Mouse (Mus musculus): ENCODE data around the gene D630003M21Rik. TPM values are rescaled to one million over a fixed set of nuclear protein-coding genes. Genes with fewer than 3 reads are reported as not detected.

Gene D630003M21Rik
- polyA plus RNA-seq, 1 experiment, result 0.36 TPM

- H3K27ac ChIP-seq (replicated peaks; ENCODE audit: low read depth, low read length), result no peak overlapping the region
These were observed 75.2 kb downstream of the D630003M21Rik start for GRCm38 (mm10) chr2:158153728-158154343.

DNA sequence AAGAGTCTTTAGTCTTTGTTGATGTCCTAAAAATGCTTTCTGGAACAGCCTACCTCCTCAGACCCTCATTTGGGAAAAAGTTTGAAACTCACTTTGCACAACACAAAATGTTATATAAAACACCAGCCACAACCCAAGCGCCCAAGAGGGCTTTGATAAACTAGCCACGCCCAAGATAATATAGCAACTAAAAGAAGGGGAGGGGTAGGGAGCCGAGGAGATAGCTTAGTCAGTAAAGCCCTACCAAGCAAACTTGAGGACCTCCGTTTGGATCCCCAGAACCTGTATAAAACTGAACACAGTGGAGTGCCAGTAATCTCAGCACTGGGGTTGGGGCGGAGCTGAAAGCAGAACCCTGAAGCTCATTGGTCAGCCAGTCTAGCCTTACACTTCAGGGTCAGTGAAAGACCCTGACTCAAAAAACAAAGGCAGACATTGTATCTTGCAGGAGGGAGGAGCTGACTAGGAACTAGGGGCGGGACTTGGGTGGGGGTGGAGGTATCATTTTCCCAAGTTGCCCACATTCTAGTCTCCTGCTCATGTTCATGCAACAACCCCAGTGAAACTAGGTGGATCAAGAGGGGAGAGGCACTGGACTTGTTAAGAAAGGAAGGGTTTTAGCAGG, 76.2 kb downstream of the D630003M21Rik start:
- Histone ChIP-seq H3K27ac (replicated peaks; ENCODE audit: low read depth, low read length) (no peak overlapping the region), H3K4me1 (ENCODE audit: control insufficient read depth, insufficient read depth, insufficient read length, low read length) (0 out of 2 replicates have a peak, but pooled peaks cover 3% of the 10 kb centered on the region)

More at GRCm38 (mm10) chr2:158153728-158154343, 75.2 kb downstream of the D630003M21Rik start:
- Histone ChIP-seq H3K4me1 (ENCODE audit: control insufficient read depth, insufficient read depth, insufficient read length, low read length) (0 out of 2 replicates have a peak, but pooled peaks cover 3% of the 10 kb centered on the region), H3K4me3 (ENCODE audit: insufficient read depth, low read depth, low read length) (peak overlapping the region; percentile 38)

GRCm38 (mm10) chr2:158151077-158151476, 77.9 kb downstream of the D630003M21Rik start:
- Histone ChIP-seq H3K4me1 (ENCODE audit: control insufficient read depth, insufficient read depth, insufficient read length, low read length) (0 out of 2 replicates have a peak, but pooled peaks cover 3% of the 10 kb centered on the region), H3K4me3 (ENCODE audit: insufficient read depth, low read depth, low read length) (no peak overlapping the region), H3K27ac (replicated peaks; ENCODE audit: low read depth, low read length) (no peak overlapping the region)

More for the DNA sequence above, 76.2 kb downstream of the D630003M21Rik start:
- H3K4me3 ChIP-seq (ENCODE audit: insufficient read depth, low read depth, low read length), result no peak overlapping the region

GRCm38 (mm10) chr2:158146971-158147370, 82.1 kb downstream of the D630003M21Rik start:
- H3K4me3 ChIP-seq (ENCODE audit: insufficient read depth, low read depth, low read length), result no peak overlapping the region
- no peak overlapping the region for H3K27ac ChIP-seq (replicated peaks; ENCODE audit: low read depth, low read length)
- peaks cover 14% of the 10 kb centered on the region for H3K4me1 ChIP-seq (ENCODE audit: control insufficient read depth, insufficient read depth, insufficient read length, low read length)

DNA sequence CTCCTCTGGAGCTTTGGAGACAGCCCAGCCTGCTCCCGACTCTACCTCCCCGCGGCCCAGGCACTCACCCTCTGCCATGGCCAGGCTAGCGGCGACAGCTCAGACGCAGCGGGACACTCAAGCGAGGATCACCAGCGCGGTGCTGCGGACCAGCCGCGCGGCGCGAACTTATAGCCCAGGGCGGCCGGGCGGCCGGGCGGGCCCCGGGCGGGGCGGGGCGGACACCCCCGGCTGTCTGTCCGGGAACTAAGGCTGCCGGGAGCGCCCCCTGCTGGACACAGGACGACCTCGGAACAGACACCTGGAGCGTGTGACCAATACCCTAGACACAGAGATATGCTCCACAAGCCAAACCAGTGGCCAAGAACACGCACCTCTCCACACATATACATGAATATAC, 82.8 kb downstream of the D630003M21Rik start, which contains the start of gene Tgm2:
TSS of gene Tgm2 (minus strand) at position 214 of the 400 bp plus-strand sequence.
- Histone ChIP-seq H3K4me3 (ENCODE audit: insufficient read depth, low read depth, low read length) (peak within 1 kb of the TSS; percentile 83), H3K27ac (replicated peaks; ENCODE audit: low read depth, low read length) (peak within 1 kb of the TSS; percentile 89), H3K4me1 (ENCODE audit: control insufficient read depth, insufficient read depth, insufficient read length, low read length) (peaks cover 19% of the 10 kb centered on the region)

DNA sequence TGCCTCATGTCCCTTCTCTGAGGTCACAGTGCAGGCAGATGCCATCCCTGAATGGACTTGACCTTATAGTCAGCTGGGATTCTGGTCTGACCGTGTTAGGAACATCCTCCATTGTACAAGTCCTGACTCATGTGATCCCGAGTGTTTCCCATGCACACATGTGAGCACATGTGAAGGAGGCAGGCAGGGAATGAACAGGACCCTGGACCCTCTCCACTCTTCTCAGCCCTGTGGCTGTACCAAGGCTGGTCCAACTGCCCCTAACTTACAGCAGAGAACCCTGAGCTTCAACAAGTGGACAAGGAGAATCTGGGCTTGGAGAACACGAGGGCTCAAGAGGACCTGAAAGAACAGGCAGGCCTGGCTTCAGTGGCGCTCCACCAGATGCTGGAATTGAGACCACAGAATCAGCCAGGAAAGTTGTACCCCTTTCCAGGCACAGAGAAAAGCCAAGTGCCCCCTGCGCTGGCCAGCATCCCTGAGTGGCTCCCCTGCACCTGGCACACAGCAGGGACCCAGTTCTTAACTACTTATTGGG, 83.4 kb downstream of the D630003M21Rik start:
- H3K27ac ChIP-seq (replicated peaks; ENCODE audit: low read depth, low read length), result peak overlapping the region; percentile 89
- peaks cover 24% of the 10 kb centered on the region for H3K4me1 ChIP-seq (ENCODE audit: control insufficient read depth, insufficient read depth, insufficient read length, low read length)
- peak overlapping the region; percentile 83 for H3K4me3 ChIP-seq (ENCODE audit: insufficient read depth, low read depth, low read length)

DNA sequence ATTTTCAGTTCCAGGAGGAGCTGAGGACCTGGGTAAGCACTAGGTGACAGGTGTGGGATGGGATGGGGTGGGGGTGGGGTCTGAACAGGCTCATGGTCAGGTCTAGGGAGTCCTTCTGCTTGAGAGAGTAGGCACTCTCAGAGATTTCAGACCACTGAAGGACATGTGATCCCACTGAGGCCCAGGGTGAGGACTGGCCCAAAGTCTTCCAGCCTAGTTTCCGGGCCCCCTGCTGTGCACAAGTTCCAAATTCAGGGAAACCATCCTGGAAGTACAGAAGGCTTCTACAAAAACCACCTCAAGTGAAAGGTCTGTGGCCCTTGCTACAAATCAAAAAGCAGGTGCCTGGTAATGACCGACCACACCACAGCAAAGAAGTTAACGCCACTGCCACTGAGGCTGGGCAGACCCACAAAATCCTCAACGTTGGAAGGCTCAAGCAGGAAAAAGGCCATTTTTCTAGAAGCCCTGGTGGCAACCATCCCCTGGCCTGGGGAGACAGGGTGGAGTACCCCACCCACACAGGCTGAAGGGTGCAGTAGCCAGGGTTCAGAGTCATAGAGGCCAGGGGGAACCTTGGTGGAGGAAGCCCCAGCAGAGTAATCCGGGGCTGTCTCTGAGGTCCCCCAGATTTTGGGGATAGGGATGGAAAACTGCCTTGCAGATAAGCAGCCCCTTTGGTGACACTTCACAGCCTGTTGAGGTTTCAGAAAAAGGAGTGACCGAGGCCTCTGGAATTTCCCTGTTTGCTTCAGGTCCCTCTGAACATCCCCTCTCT, 84.1 kb downstream of the D630003M21Rik start:
- Histone ChIP-seq H3K27ac (replicated peaks; ENCODE audit: low read depth, low read length) (peak overlapping the region; percentile 89), H3K4me3 (ENCODE audit: insufficient read depth, low read depth, low read length) (peak overlapping the region; percentile 83), H3K4me1 (ENCODE audit: control insufficient read depth, insufficient read depth, insufficient read length, low read length) (peaks cover 29% of the 10 kb centered on the region)

DNA sequence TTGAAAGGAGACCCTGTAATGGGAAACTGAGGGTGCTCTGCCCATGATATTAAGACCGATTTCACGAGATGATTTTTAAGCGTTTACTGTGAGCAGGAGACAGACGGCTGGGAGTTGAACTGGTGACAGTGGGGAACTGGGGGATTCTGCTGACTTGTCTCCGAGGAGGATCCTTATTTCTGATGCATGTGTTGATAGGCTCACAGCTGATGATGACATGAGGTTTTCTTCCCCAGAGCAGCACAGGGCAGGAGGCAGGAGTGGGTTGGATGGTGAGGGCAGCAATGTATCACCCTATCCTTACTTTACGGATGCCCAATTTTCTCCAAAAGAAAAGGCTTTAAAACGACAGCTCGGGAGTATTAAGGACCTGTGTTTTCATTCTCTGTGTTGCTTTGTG, 84.8 kb downstream of the D630003M21Rik start:
- Histone ChIP-seq H3K4me1 (ENCODE audit: control insufficient read depth, insufficient read depth, insufficient read length, low read length) (peaks cover 33% of the 10 kb centered on the region), H3K4me3 (ENCODE audit: insufficient read depth, low read depth, low read length) (peak overlapping the region; percentile 83), H3K27ac (replicated peaks; ENCODE audit: low read depth, low read length) (peak overlapping the region; percentile 40)

DNA sequence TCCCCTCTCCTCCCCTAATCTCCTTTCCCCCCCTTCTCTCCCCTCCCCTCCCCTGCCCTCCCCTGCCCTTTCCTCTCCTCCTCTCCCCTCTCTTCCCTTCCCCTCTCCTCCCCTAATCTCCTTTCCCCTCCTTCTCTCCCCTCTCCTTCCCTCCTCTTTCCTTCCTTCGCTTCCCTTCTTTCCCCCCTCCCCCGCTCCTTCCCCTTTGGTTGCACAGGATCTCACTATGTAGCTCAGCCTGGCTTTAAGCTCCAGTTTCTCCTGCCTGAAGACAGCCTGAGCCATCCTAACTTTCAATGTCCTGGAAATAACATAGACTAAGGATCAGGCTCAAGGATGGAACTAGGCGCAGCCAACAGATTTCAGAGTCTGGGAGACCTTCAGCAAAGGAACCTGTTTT, 85.2 kb downstream of the D630003M21Rik start:
- Histone ChIP-seq H3K4me3 (ENCODE audit: insufficient read depth, low read depth, low read length) (peak overlapping the region; percentile 83; the same call in 1 of the 2 replicates), H3K27ac (replicated peaks; ENCODE audit: low read depth, low read length) (peak overlapping the region; percentile 40), H3K4me1 (ENCODE audit: control insufficient read depth, insufficient read depth, insufficient read length, low read length) (peaks cover 37% of the 10 kb centered on the region)

GRCm38 (mm10) chr2:158142981-158143380, 86.0 kb downstream of the D630003M21Rik start:
- peaks cover 45% of the 10 kb centered on the region for H3K4me1 ChIP-seq (ENCODE audit: control insufficient read depth, insufficient read depth, insufficient read length, low read length)
- H3K27ac ChIP-seq (replicated peaks; ENCODE audit: low read depth, low read length), result peak overlapping the region; percentile 89
- peak overlapping the region; percentile 18 for H3K4me3 ChIP-seq (ENCODE audit: insufficient read depth, low read depth, low read length)

- no peak overlapping the region for H3K4me3 ChIP-seq (ENCODE audit: insufficient read depth, low read depth, low read length)
- peak overlapping the region; percentile 89 for H3K27ac ChIP-seq (replicated peaks; ENCODE audit: low read depth, low read length)
- H3K4me1 ChIP-seq (ENCODE audit: control insufficient read depth, insufficient read depth, insufficient read length, low read length), result peaks cover 50% of the 10 kb centered on the region
These were observed 87.2 kb downstream of the D630003M21Rik start for GRCm38 (mm10) chr2:158141690-158142440.

DNA sequence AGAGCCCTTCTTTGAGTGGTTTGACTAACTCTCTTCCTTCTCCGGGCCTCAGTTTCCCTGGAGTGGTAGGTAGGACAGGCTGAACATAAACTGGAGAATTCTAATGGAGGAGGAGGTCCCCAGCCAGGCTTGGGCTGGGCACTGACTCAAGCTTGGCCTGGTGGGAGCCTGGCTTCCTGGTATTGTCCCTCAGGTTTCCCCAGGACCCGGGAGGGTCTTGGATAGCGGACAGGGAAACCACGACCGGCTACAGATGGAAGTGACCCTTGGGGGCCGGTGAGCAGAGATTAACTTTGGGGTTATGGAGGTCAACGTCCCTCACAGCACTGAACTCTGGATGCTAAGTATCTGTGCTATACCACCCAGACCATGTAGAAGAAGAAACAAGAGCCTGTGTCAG, 87.8 kb downstream of the D630003M21Rik start:
- Histone ChIP-seq H3K4me3 (ENCODE audit: insufficient read depth, low read depth, low read length) (no peak overlapping the region), H3K27ac (replicated peaks; ENCODE audit: low read depth, low read length) (peak overlapping the region; percentile 89), H3K4me1 (ENCODE audit: control insufficient read depth, insufficient read depth, insufficient read length, low read length) (peaks cover 56% of the 10 kb centered on the region)

- Histone ChIP-seq H3K4me1 (ENCODE audit: control insufficient read depth, insufficient read depth, insufficient read length, low read length) (peaks cover 60% of the 10 kb centered on the region), H3K27ac (replicated peaks; ENCODE audit: low read depth, low read length) (peak overlapping the region; percentile 89), H3K4me3 (ENCODE audit: insufficient read depth, low read depth, low read length) (no peak overlapping the region)
These were observed 88.4 kb downstream of the D630003M21Rik start for GRCm38 (mm10) chr2:158140664-158141063.

GRCm38 (mm10) chr2:158139628-158140027, 89.4 kb downstream of the D630003M21Rik start:
- peaks cover 61% of the 10 kb centered on the region for H3K4me1 ChIP-seq (ENCODE audit: control insufficient read depth, insufficient read depth, insufficient read length, low read length)
- peak overlapping the region; percentile 89 for H3K27ac ChIP-seq (replicated peaks; ENCODE audit: low read depth, low read length)
- H3K4me3 ChIP-seq (ENCODE audit: insufficient read depth, low read depth, low read length), result no peak overlapping the region

All from brown adipose tissue, adult 24 weeks (tissue).